Mouse (Mus musculus): Measurements from ENCODE around the gene Leap2.

Leap2 gene

GRCm38 (mm10) chr11:53423036-53423435, at the start of gene Leap2:
Gene Leap2 (minus strand): TSS chr11:53423170.
- DNase-seq: peak; percentile 40

GRCm38 (mm10) chr11:53472709-53473108, 49.7 kb upstream of the Leap2 start:
- DNase-seq: no peak

GRCm38 (mm10) chr11:53469968-53470695, 47.2 kb upstream of the Leap2 start, which contains the start of gene Gm9837:
Gene Gm9837 (minus strand): TSS chr11:53470479.
- peak; percentile 73 for DNase-seq

- DNase-seq: peak; percentile 25
Measured at GRCm38 (mm10) chr11:53469294-53469967, 46.5 kb upstream of the Leap2 start.

GRCm38 (mm10) chr11:53466231-53466971, 43.4 kb upstream of the Leap2 start:
- DNase-seq: peak; percentile 64

GRCm38 (mm10) chr11:53463551-53464424, 40.8 kb upstream of the Leap2 start:
- no peak for DNase-seq

DNA sequence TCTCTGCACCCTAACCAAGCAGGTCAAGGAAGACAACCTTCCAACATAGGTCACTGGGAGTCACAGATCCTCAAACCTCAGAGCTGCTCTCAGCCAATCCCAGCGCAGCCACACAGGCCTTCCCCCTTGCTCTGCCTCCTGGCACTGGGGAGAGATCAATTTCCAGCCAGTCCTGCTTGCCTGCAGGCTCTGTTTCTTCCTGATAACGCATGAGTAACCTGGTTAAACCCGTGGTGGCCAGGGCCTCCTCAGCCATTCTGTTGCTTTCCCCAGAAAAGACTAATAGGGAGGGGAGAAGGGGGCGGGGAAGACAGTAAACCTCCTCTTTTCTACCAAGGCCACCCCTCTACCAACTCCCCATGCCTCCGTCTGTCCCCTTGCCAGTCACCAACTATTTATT, 38.8 kb upstream of the Leap2 start:
- DNase-seq: peak; percentile 30

DNA sequence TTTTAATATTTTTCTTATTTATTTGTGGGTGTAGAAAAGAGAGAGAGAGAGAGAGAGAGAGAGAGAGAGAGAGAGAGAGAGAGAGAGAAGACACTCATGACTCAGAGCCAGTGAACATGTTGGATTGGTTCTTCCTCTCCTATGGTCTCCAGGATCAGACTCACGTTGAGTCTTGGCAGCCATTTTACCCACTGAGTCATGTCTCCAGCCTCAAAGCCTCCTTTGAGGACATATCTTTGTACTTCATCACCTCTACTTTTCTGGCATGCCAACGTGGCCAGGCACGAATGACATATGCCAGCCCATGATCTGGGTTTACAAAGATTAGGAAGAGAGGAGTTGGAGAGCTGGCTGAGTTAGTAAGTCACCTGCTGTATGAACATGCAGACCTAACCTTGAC, 37.2 kb upstream of the Leap2 start:
- DNase-seq: no peak

GRCm38 (mm10) chr11:53458996-53459395, 36.0 kb upstream of the Leap2 start:
- DNase-seq: no peak

DNA sequence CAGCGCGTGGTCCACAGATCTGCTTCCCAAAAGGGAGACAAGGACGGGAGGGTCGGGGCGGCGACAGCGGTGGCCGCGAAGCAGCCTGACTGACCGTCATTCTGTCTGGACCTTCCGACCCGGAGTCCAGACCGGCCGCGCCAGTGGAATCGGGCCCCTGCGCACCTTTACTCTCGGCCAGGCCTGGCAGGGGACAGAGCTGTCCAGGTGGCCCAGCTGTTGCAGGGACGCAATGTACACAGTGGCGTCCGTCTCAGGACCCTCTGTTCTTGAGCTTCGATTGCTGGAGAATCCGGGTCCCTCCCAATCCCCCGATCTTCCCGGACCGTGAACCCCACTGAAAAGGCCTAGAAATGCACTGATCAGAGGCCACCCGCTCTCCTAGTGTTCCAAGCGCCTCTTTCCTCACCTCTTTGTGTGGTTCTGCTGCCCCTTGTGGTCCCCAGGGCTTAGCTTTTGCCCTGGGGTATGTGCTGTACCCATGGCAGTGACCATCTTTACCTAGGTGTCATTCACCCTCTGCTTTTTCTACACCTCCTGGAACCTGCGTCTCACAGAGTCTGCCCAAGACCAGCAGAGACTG, 34.5 kb upstream of the Leap2 start:
- DNase-seq: no peak

GRCm38 (mm10) chr11:53456474-53457371, 33.8 kb upstream of the Leap2 start, which contains the start of the genes Gm10447 and Shroom1:
Gene Gm10447 (minus strand): TSS chr11:53457110.
Gene Shroom1 (plus strand): TSS chr11:53457205.
- DNase-seq: peak; percentile 36

GRCm38 (mm10) chr11:53453031-53453430, 30.1 kb upstream of the Leap2 start:
- DNase-seq: no peak

GRCm38 (mm10) chr11:53452396-53452795, 29.4 kb upstream of the Leap2 start:
- DNase-seq: peak; percentile 31

DNA sequence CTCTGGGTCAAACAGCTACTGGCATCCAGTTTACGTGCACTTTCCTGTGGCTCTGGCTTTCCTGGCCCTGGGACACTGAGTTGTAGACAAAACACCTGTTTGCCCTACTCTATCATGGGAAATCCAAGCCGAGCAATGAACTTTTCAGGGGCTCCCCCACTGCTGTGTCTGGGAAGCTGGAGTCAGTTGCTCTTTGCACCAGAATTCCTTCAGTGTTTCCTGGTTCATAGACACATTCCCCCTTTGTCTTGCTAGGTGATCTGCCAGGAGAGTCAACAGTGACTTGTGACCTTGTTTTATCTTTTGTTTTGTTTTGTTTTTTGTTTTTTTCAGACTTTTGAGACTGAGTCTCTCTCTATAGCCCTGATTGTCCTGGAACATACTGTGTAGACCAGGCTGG, 28.4 kb upstream of the Leap2 start:
- no peak for DNase-seq

DNA sequence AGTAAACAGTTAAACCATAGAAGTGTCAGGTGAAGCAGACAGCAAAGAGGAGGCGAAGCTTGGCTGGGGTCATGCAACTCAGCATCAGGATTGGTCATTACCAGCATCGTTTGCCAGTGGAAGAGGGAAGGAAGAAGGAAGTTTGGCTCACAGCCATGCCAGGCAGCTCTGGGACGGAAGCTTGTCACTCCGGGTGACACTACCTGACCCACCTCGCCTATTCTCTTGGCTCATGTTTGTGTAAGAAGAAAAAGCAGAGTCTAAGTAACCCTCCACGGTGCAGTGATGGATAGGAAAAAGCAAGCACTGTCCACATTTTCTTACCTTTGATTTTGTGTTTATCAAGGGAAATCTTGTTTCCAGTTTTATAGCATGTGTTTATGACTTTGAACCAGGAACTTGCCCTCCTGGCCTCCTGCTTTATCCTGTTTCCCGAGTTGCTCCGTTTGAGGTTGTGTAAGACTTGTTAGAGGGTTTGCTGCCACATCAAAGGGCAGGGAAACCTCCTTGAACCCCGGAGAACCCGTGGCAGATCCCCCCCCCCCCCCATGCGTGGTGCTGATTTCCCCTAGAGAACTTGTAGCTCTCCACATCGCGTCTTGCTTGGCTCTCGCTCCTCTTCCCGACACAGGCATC, 27.2 kb upstream of the Leap2 start:
- no peak for DNase-seq

GRCm38 (mm10) chr11:53448529-53448928, 25.6 kb upstream of the Leap2 start:
- peak; percentile 74 for DNase-seq

GRCm38 (mm10) chr11:53447996-53448395, 25.0 kb upstream of the Leap2 start:
- no peak for DNase-seq

DNA sequence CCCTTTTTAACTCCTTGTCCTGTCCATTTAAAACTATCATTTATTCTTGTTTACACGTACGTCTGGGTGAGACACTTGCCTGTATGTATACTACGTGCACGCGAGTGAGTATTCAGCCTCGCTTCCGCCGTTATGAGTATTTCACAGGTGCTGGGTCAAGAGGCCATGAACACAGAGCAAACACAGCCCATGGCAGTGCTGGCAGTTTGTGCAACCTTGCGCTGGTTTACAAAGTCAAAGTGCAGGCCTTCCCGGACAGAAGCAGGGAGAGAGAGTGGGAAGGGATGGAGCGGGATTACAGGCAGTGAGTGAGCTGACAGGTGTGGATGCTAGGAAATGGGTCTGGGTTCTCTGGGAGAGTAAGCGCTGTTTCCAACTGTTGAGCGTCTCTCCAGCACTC, 23.2 kb upstream of the Leap2 start:
- DNase-seq: no peak

GRCm38 (mm10) chr11:53445562-53445961, 22.6 kb upstream of the Leap2 start:
- DNase-seq: no peak

- no peak for DNase-seq
Measured at GRCm38 (mm10) chr11:53443861-53444260, 20.9 kb upstream of the Leap2 start.

GRCm38 (mm10) chr11:53441921-53442320, 19.0 kb upstream of the Leap2 start:
- no peak for DNase-seq

Measured in kidney, adult 11 months (tissue).